Mouse (Mus musculus) heart, adult 2 months (tissue): ENCODE results near the gene Arhgef39.

ENCODE experiments used
- EP300 ChIP-seq: fragments of 200-500 bp; IDR thresholded peaks from 2 replicates; pipeline ENCODE4 v1.6.1; 2011; ENCODE audit warnings: low read depth, low read length, control low read depth; ENCODE audit not compliant: insufficient read depth
- POLR2A ChIP-seq: fragments of 200-500 bp; IDR thresholded peaks from 2 replicates; pipeline ENCODE4 v1.6.1; 2011; ENCODE audit warnings: mild to moderate bottlenecking, low read depth, low read length, control low read depth; ENCODE audit not compliant: insufficient read depth

GRCm38 (mm10) chr4:43512653-43513052, 13.2 kb upstream of the Arhgef39 start:
- no peak for TF ChIP-seq EP300
- TF ChIP-seq POLR2A = no peak
